Mouse (Mus musculus) megakaryocyte, embryonic 14.5 days (primary cell): ENCODE results near the gene Nfix.

ENCODE experiments used
- FLI1 ChIP-seq: IDR thresholded peaks from 2 replicates; pipeline ENCODE4 v1.6.1; 2012; ENCODE audit warnings: low read length, inconsistent platforms, mixed read lengths
- GATA1 ChIP-seq: IDR thresholded peaks from 3 replicates; pipeline ENCODE4 v1.6.1; 2012; ENCODE audit warnings: mixed read lengths, low read length, inconsistent platforms, borderline replicate concordance

DNA sequence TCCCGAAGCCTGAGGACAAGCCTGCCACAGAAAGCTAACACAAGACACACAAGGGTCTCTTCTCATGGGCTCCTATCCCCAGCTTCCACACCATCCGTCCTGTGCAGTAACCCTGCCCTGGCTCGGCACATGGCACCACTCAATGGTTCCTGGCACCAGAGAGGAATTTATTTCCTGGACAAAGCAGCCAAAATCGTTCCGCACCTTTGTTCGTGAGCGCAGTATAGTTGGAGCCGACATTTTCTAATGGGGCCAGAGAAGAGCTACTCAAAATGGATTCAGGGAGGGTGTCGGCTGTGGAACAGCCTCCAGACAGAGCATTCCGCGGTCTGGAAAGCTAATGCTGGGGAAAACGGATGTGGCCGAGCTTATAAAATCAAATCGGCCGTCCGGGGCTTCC is 50.6 kb downstream of the Nfix start:
- no peak for TF ChIP-seq FLI1
- no peak for TF ChIP-seq GATA1
